Mouse (Mus musculus): ENCODE measurements around the gene Thoc7. TPM values are rescaled to one million over a fixed set of nuclear protein-coding genes. Genes with fewer than 3 reads are reported as not detected.

The Thoc7 gene
- polyA plus RNA-seq, 1 experiment: 71.1 TPM

DNA sequence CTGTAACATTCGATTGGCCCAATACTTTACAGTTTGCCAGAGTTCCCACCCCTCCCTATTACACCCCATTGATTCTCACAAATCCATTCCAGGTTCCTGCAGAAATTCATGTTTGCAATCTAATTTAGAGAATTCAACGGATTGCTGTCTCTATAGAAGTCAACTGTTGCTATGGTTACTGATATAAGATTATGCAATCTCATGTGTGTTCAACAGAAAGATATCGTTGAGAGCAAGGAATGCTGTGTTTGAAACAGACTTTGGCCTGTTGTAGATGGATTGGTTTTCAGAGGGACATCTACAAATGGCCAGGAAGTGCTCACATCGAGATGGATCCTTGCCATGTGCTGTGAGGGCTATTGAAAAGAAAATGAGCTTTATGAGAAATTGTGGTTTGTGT, 46.4 kb downstream of the Thoc7 start:
- WGBS: 63% methylated on average over 4 of the region's 4 CpGs
- no peak overlapping the region for H3K27ac ChIP-seq (ENCODE audit: control insufficient read depth, insufficient read depth, low read depth, low read length, poor library complexity)
- no peak overlapping the region for H3K4me3 ChIP-seq (replicated peaks; ENCODE audit: control insufficient read depth, low read depth, low read length)
- H3K4me1 ChIP-seq (ENCODE audit: control insufficient read depth, insufficient read depth, low read length): no peaks in the 10 kb centered on the region
- TF ChIP-seq POLR2A (IDR thresholded peaks at IDR 0.05; ENCODE audit: borderline replicate concordance, control insufficient read depth, low read depth, low read length): no peak
- TF ChIP-seq CTCF (IDR thresholded peaks at IDR 0.05; ENCODE audit: control insufficient read depth, insufficient read depth, low read length): no peak

DNA sequence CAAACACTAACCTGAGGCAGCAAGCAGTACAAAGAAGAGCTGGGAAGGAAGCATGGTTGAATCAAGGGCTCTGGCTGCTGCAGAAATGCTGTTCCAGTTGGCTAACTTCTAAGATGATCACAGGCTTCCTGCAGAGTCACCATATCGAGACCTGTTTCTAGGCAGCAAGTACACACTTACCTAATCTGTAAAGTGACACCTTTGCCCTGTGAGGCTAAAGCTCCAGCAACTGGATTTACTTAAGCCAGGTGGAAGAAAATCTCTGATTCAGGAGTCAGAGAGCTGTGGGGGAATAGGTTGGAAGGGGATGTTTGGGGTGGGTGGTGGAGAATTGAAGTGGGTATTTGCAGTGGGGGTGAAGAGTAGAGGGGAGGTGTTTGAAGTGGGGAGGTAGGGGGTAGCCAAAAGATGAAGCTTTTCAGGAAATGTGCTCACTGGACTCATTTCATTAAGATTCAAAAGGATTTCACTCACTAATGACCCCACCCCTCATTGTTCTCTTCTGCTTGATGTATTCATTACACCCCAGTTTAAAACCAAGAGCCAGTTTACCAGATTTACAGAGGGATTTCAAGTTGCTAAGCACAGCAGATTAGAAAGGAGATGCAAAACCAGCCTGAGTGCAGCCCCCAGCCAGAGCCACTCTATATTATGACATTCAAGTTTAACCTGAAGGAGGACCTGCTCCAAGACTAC, 47.1 kb downstream of the Thoc7 start, which contains the start of gene Gm281:
Gm281 (minus strand) TSS at position 92 of the 696 bp plus-strand sequence.
- TF ChIP-seq POLR2A (IDR thresholded peaks at IDR 0.05; ENCODE audit: borderline replicate concordance, control insufficient read depth, low read depth, low read length) (no peak), CTCF (IDR thresholded peaks at IDR 0.05; ENCODE audit: control insufficient read depth, insufficient read depth, low read length) (no peak)
- H3K4me3 ChIP-seq (replicated peaks; ENCODE audit: control insufficient read depth, low read depth, low read length): no peak within 1 kb of the TSS
- no peaks in the 10 kb centered on the region for H3K4me1 ChIP-seq (ENCODE audit: control insufficient read depth, insufficient read depth, low read length)
- H3K27ac ChIP-seq (ENCODE audit: control insufficient read depth, insufficient read depth, low read depth, low read length, poor library complexity): no peak within 1 kb of the TSS
- 42% methylated on average over 1 of the region's 1 CpGs for WGBS

DNA sequence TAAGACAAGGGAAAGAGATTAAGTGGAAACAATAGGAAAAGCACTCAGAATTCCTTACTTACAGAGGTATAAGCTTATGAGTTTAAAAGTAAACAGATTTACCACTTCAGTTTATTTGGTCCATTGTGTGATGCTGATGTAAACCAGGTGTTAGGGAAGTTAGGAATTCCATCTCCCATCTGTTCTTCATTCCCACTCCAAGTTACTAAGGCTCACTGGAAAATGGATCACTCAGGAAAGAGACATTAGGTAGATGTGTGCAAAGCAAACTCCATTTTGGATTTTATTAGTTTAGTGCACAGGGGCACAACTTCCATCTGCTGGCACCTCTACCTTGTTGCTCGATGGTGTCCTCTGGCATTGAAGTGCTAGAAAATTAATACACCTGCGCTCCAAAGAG, 51.5 kb downstream of the Thoc7 start:
- no peak overlapping the region for H3K4me3 ChIP-seq (replicated peaks; ENCODE audit: control insufficient read depth, low read depth, low read length)
- TF ChIP-seq CTCF (IDR thresholded peaks at IDR 0.05; ENCODE audit: control insufficient read depth, insufficient read depth, low read length) (no peak), POLR2A (IDR thresholded peaks at IDR 0.05; ENCODE audit: borderline replicate concordance, control insufficient read depth, low read depth, low read length) (no peak)
- 82% methylated on average over 2 of the region's 2 CpGs for WGBS
- no peak overlapping the region for H3K27ac ChIP-seq (ENCODE audit: control insufficient read depth, insufficient read depth, low read depth, low read length, poor library complexity)
- H3K4me1 ChIP-seq (ENCODE audit: control insufficient read depth, insufficient read depth, low read length): no peaks in the 10 kb centered on the region

DNA sequence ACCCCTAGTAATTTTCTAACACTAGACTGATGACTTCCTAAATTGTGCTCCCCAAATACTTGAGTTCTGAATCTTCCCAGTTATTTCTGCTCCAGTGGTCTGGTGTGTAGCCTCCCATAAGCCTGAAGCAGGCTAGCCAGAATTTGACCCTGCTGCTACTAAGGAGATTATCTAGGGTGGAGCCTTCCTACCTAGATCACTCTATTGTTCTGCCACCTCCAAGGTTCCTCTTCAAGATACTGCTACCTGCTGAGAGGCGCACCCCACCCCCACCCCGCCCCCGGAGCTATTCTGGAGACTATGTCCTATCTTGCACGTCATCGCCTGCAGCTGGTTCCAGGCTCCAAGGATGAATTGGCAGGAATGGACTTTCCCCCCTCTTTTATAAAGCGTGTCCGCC, 54.5 kb downstream of the Thoc7 start:
- TF ChIP-seq POLR2A (IDR thresholded peaks at IDR 0.05; ENCODE audit: borderline replicate concordance, control insufficient read depth, low read depth, low read length): no peak
- no peak for TF ChIP-seq CTCF (IDR thresholded peaks at IDR 0.05; ENCODE audit: control insufficient read depth, insufficient read depth, low read length)
- Histone ChIP-seq H3K27ac (ENCODE audit: control insufficient read depth, insufficient read depth, low read depth, low read length, poor library complexity) (no peak overlapping the region), H3K4me1 (ENCODE audit: control insufficient read depth, insufficient read depth, low read length) (no peaks in the 10 kb centered on the region), H3K4me3 (replicated peaks; ENCODE audit: control insufficient read depth, low read depth, low read length) (no peak overlapping the region)
- 78% methylated on average over 7 of the region's 7 CpGs for WGBS

DNA sequence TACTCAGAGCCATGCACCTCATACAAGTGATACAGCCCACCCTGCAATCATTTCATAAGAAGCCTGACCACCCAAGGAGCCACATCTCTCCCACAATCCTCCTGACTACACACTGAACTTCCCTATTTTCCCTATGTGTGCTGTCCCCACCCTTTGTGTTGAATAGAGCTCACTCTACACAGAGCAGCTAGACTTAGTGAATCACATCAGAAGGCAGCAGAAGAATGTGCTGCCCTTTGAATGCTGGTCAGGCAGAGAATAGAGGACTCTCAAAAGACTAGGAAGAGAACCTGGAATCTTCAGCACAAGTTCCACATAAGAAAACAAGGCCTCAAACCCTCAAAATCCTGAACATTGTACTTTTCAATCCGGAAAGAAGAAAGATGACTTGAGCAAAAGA, 55.2 kb downstream of the Thoc7 start:
- no peaks in the 10 kb centered on the region for H3K4me1 ChIP-seq (ENCODE audit: control insufficient read depth, insufficient read depth, low read length)
- 83% methylated on average over 1 of the region's 1 CpGs for WGBS

DNA sequence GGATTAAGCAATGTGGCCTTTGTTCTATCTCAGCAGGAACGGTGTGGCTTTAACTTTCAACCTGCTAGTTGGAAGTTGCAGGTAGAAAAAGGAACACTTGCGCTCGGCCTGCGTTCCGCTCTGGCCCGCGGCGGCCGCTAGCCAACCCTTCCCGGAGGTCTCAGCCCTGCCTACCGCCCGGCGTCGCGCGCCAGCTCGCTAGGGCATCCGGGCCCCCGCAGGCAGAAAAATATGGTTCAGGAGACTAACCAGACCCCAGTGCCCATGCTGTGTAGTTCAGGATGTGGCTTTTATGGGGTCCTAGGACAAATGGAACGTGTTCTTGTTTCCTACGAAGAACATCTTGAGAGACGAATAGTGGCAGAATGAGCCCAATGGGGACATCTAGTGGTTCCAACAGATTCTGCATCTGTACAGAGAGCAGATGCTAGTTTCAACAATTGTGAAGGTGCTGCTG, 60.0 kb downstream of the Thoc7 start:
- no peak overlapping the region for H3K27ac ChIP-seq (ENCODE audit: control insufficient read depth, insufficient read depth, low read depth, low read length, poor library complexity)
- no peak overlapping the region for H3K4me3 ChIP-seq (replicated peaks; ENCODE audit: control insufficient read depth, low read depth, low read length)
- H3K4me1 ChIP-seq (ENCODE audit: control insufficient read depth, insufficient read depth, low read length): no peaks in the 10 kb centered on the region
- TF ChIP-seq POLR2A (IDR thresholded peaks at IDR 0.05; ENCODE audit: borderline replicate concordance, control insufficient read depth, low read depth, low read length): no peak
- WGBS: 2% methylated on average over 22 of the region's 22 CpGs

More for the DNA sequence above, 55.2 kb downstream of the Thoc7 start:
- no peak overlapping the region for H3K27ac ChIP-seq (ENCODE audit: control insufficient read depth, insufficient read depth, low read depth, low read length, poor library complexity)
- TF ChIP-seq CTCF (IDR thresholded peaks at IDR 0.05; ENCODE audit: control insufficient read depth, insufficient read depth, low read length) (no peak), POLR2A (IDR thresholded peaks at IDR 0.05; ENCODE audit: borderline replicate concordance, control insufficient read depth, low read depth, low read length) (no peak)
- no peak overlapping the region for H3K4me3 ChIP-seq (replicated peaks; ENCODE audit: control insufficient read depth, low read depth, low read length)

Other genes with a start within 250 kb of the Thoc7 start
- gene Gm281, start 47.4 kb downstream of the Thoc7 start, polyA plus RNA-seq (2011; ENCODE audit: insufficient read depth, insufficient read length, low replicate concordance, missing spikeins): 0.50 TPM in 1 of 2 replicates, not detected in the other
- gene Atxn7, start 412 bp downstream of the Thoc7 start, polyA plus RNA-seq (2011; ENCODE audit: insufficient read depth, insufficient read length, low replicate concordance, missing spikeins): 6.7 and 22.4 TPM in 2 replicates
- gene Psmd6, start 159.1 kb upstream of the Thoc7 start, polyA plus RNA-seq (2011; ENCODE audit: insufficient read depth, insufficient read length, low replicate concordance, missing spikeins): 39.5 and 74.7 TPM in 2 replicates
- gene Olfr720, start 225.0 kb upstream of the Thoc7 start, polyA plus RNA-seq (2011; ENCODE audit: insufficient read depth, insufficient read length, low replicate concordance, missing spikeins): not detected in 2 replicates